Mouse (Mus musculus): ENCODE results near the gene Ercc1.

DNA sequence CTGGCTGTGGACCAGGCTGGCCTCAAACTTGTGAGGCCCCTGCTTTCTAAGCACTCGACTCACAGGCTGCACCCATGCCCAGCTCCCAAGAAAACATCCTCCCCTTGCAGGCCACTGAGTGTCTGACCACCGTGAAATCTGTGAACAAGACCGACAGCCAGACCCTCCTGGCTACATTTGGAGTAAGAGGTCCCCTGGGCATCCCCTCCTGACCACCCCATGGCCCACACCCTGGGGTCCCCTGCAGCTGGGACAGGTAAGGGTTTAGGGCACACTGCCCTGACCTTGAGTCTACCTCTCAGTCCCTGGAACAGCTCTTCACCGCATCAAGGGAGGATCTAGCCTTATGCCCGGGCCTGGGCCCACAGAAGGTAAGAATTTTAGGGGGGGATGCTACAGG, 10.4 kb downstream of the Ercc1 start:
- TF ChIP-seq CTCF (IDR thresholded peaks at IDR 0.05; ENCODE audit: insufficient read depth, low read depth, low read length) (no peak), POLR2A (IDR thresholded peaks at IDR 0.05; ENCODE audit: insufficient read depth, low read depth, low read length) (no peak)

Measured in olfactory bulb, adult 2 months (tissue).